In the genomic region with DNA sequence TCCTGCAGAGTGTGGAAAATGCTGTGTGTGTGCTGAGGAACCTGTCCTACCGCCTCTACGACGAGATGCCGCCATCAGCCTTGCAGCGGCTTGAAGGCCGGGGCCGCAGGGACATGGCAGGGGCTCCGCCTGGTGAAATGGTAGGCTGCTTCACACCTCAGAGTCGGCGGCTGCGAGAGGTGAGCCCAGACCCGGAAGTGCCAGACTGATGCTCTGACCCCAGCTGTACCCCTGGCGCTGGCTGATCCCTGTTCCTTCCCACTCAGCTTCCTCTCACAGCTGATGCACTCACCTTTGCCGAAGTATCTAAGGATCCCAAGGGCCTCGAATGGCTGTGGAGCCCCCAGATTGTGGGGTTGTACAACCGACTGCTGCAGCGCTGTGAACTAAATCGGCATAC, we compare ENCODE assay signal across 10 mouse cellular contexts. TPM values are rescaled to one million over a fixed set of nuclear protein-coding genes. Genes with fewer than 3 reads are reported as not detected.
DNase-seq lines count a peak whose midpoint lies in the region; ATAC-seq lines count a peak whose summit lies in the region.
"Had no signal": no experiment of that assay in that cellular context is flagged by ENCODE, and none has a peak within 500 bp of the region (broad histone marks: within the 10 kb centered on the region; RNA-seq: fewer than 3 reads in every experiment).

No protein-coding gene starts in this region.

- H3K4me3 ChIP-seq in midbrain, embryonic 12.5 days: peak overlapping the region; percentile 17
- no peak overlapping the region for H3K4me3 ChIP-seq in midbrain, embryonic 16.5 days (ENCODE audit: low read depth, low read length)
- H3K4me3 ChIP-seq in limb, embryonic 13.5 days: no peak overlapping the region

- H3K27ac ChIP-seq in midbrain, embryonic 12.5 days (replicated peaks): no peak overlapping the region
- no peak overlapping the region for H3K27ac ChIP-seq in midbrain, embryonic 16.5 days (ENCODE audit: low read length)
- no peak overlapping the region for H3K27ac ChIP-seq in limb, embryonic 13.5 days

- no peak for ATAC-seq in midbrain, embryonic 12.5 days (ENCODE audit: low FRiP score, low read depth)
- ATAC-seq in midbrain, embryonic 16.5 days: no peak
- ATAC-seq in limb, embryonic 13.5 days (ENCODE audit: low FRiP score, low read depth): no peak

- DNase-seq in heart, adult 11 months: peak; percentile 90
- no peak for DNase-seq in heart, postnatal 4 days
- peak; percentile 43 for DNase-seq in thymus, postnatal 0 days (ENCODE audit: low spot score)
- DNase-seq in left cerebral cortex, postnatal 25 days (ENCODE audit: low spot score in 2 of 2): no peak
- DNase-seq in left cerebral cortex, postnatal 10 days (ENCODE audit: extremely low spot score in 1 of 2, low spot score in 2 of 2): no peak

- peaks cover 58% of the 10 kb centered on the region for H3K27me3 ChIP-seq in midbrain, embryonic 12.5 days
- H3K27me3 ChIP-seq in midbrain, embryonic 16.5 days (ENCODE audit: control insufficient read depth, insufficient read depth, low read depth, low read length): peaks cover 28% of the 10 kb centered on the region
- peaks cover 68% of the 10 kb centered on the region for H3K27me3 ChIP-seq in limb, embryonic 13.5 days

- H3K4me2 ChIP-seq in midbrain, embryonic 12.5 days (replicated peaks): peak overlapping the region; percentile 37
- no peak overlapping the region for H3K4me2 ChIP-seq in midbrain, embryonic 16.5 days (ENCODE audit: low read length)
- H3K4me2 ChIP-seq in limb, embryonic 13.5 days (replicated peaks): 0 out of 2 replicates have a peak overlapping the region, but pooled peaks have one; percentile 30

- no peaks in the 10 kb centered on the region for H3K36me3 ChIP-seq in midbrain, embryonic 12.5 days
- no peaks in the 10 kb centered on the region for H3K36me3 ChIP-seq in midbrain, embryonic 16.5 days (ENCODE audit: control insufficient read depth, insufficient read depth, low read length)
- no peaks in the 10 kb centered on the region for H3K36me3 ChIP-seq in limb, embryonic 13.5 days

- no peak overlapping the region for H3K9ac ChIP-seq in midbrain, embryonic 12.5 days (replicated peaks)
- H3K9ac ChIP-seq in midbrain, embryonic 16.5 days (ENCODE audit: low read depth, low read length): no peak overlapping the region
- no peak overlapping the region for H3K9ac ChIP-seq in limb, embryonic 13.5 days

- H3K4me1 ChIP-seq in midbrain, embryonic 12.5 days: peaks cover 5% of the 10 kb centered on the region; the same call in 1 of the 2 replicates
- H3K4me1 ChIP-seq in midbrain, embryonic 16.5 days (ENCODE audit: control insufficient read depth, insufficient read depth, low read length): no peaks in the 10 kb centered on the region
- peaks cover 20% of the 10 kb centered on the region for H3K4me1 ChIP-seq in limb, embryonic 13.5 days

- no peaks in the 10 kb centered on the region for H3K9me3 ChIP-seq in midbrain, embryonic 12.5 days
- H3K9me3 ChIP-seq in midbrain, embryonic 16.5 days (replicated peaks; ENCODE audit: control insufficient read depth, low read length, poor library complexity, severe bottlenecking): no peaks in the 10 kb centered on the region
- H3K9me3 ChIP-seq in limb, embryonic 13.5 days: no peaks in the 10 kb centered on the region

- WGBS in midbrain, embryonic 12.5 days: 18% methylated on average over 18 of the region's 18 CpGs
- WGBS in midbrain, embryonic 16.5 days: 32% methylated on average over 18 of the region's 18 CpGs
- 8% methylated on average over 18 of the region's 18 CpGs for WGBS in limb, embryonic 13.5 days

- intact Hi-C loops in left cerebral cortex, postnatal 25 days (cut with DNase I): no loop called here
- intact Hi-C loops in left cerebral cortex, postnatal 10 days (cut with DNase I): no loop called here

RNA-seq across cellular contexts. Expression of a gene that starts 10.5 kb away (rescaled TPM):
- total RNA-seq in heart, postnatal 4 days (2021): under 1 TPM in 1 of 2 experiments, not detected in 1; 0.23 TPM
- 1.6 and 1.8 TPM in 2 replicates for polyA plus RNA-seq in midbrain, embryonic 12.5 days (2016; fragmentation: Nextera tagmentation; extraction: Ambion mirVana)
- 0.06 TPM in 1 of 2 replicates, not detected in the other for polyA plus RNA-seq in midbrain, embryonic 16.5 days (2015; fragmentation: Nextera tagmentation; extraction: Ambion mirVana)
- 23.9 and 25.5 TPM in 2 replicates for polyA plus RNA-seq in limb, embryonic 13.5 days (2015; fragmentation: Nextera tagmentation; extraction: Ambion mirVana)
- polyA plus RNA-seq in thymus, postnatal 0 days (2015; fragmentation: Nextera tagmentation; extraction: Ambion mirVana): 45.1 and 47.8 TPM in 2 replicates
- total RNA-seq in left cerebral cortex, postnatal 25 days (2021): under 1 TPM in 1 of 2 experiments, not detected in 1; 0.21 TPM
- not detected for total RNA-seq in left cerebral cortex, postnatal 10 days (2021)
- total RNA-seq: layer of hippocampus, adult 18-20 months had no signal

RNA-seq across cellular contexts. Expression of a gene that starts 11.9 kb away (rescaled TPM):
- total RNA-seq in heart, postnatal 4 days (2021): 1 to 10 TPM; 3.3 to 4.3 TPM
- polyA plus RNA-seq in midbrain, embryonic 12.5 days (2016; fragmentation: Nextera tagmentation; extraction: Ambion mirVana): 1.6 and 1.7 TPM in 2 replicates
- polyA plus RNA-seq in midbrain, embryonic 16.5 days (2015; fragmentation: Nextera tagmentation; extraction: Ambion mirVana): 1.7 and 2.0 TPM in 2 replicates
- polyA plus RNA-seq in limb, embryonic 13.5 days (2015; fragmentation: Nextera tagmentation; extraction: Ambion mirVana): 2.7 and 3.1 TPM in 2 replicates
- 45.9 and 51.9 TPM in 2 replicates for polyA plus RNA-seq in thymus, postnatal 0 days (2015; fragmentation: Nextera tagmentation; extraction: Ambion mirVana)
- total RNA-seq in left cerebral cortex, postnatal 25 days (2021): 1 to 10 TPM; 2.9 to 3.2 TPM
- 1 to 10 TPM; 2.3 to 2.8 TPM for total RNA-seq in left cerebral cortex, postnatal 10 days (2021)

RNA-seq across cellular contexts. Expression of a gene that starts 27.6 kb away (rescaled TPM):
- under 1 TPM; 0.26 to 0.54 TPM for total RNA-seq in heart, postnatal 4 days (2021)
- polyA plus RNA-seq in midbrain, embryonic 12.5 days (2016; fragmentation: Nextera tagmentation; extraction: Ambion mirVana): 41.9 and 45.3 TPM in 2 replicates
- 59.5 and 65.7 TPM in 2 replicates for polyA plus RNA-seq in midbrain, embryonic 16.5 days (2015; fragmentation: Nextera tagmentation; extraction: Ambion mirVana)
- polyA plus RNA-seq in limb, embryonic 13.5 days (2015; fragmentation: Nextera tagmentation; extraction: Ambion mirVana): 21.5 and 26.9 TPM in 2 replicates
- polyA plus RNA-seq in thymus, postnatal 0 days (2015; fragmentation: Nextera tagmentation; extraction: Ambion mirVana): 2.0 and 2.5 TPM in 2 replicates
- total RNA-seq in left cerebral cortex, postnatal 25 days (2021): 10 to 100 TPM; 79.6 to 84.3 TPM
- 100 to 1,000 TPM; 107 to 110 TPM for total RNA-seq in left cerebral cortex, postnatal 10 days (2021)

RNA-seq across cellular contexts. Expression of a gene that starts 29.1 kb away (rescaled TPM):
- under 1 TPM in 1 of 2 experiments, not detected in 1; 0.20 TPM for total RNA-seq in heart, postnatal 4 days (2021)
- polyA plus RNA-seq in midbrain, embryonic 12.5 days (2016; fragmentation: Nextera tagmentation; extraction: Ambion mirVana): not detected in 2 replicates
- 0.28 and 0.42 TPM in 2 replicates for polyA plus RNA-seq in midbrain, embryonic 16.5 days (2015; fragmentation: Nextera tagmentation; extraction: Ambion mirVana)
- polyA plus RNA-seq in limb, embryonic 13.5 days (2015; fragmentation: Nextera tagmentation; extraction: Ambion mirVana): 1.3 and 2.1 TPM in 2 replicates
- polyA plus RNA-seq in thymus, postnatal 0 days (2015; fragmentation: Nextera tagmentation; extraction: Ambion mirVana): 0.18 and 0.33 TPM in 2 replicates
- not detected for total RNA-seq in left cerebral cortex, postnatal 25 days (2021)
- total RNA-seq in left cerebral cortex, postnatal 10 days (2021): not detected
- total RNA-seq: layer of hippocampus, adult 18-20 months had no signal
- polyA plus RNA-seq: C2C12 had no signal

RNA-seq across cellular contexts. Expression of a gene that starts 33.7 kb away (rescaled TPM):
- total RNA-seq in heart, postnatal 4 days (2021): 10 to 100 TPM; 40.2 to 42.5 TPM
- polyA plus RNA-seq in midbrain, embryonic 12.5 days (2016; fragmentation: Nextera tagmentation; extraction: Ambion mirVana): 67.5 and 76.6 TPM in 2 replicates
- polyA plus RNA-seq in midbrain, embryonic 16.5 days (2015; fragmentation: Nextera tagmentation; extraction: Ambion mirVana): 81.6 and 82.6 TPM in 2 replicates
- polyA plus RNA-seq in limb, embryonic 13.5 days (2015; fragmentation: Nextera tagmentation; extraction: Ambion mirVana): 85.5 and 89.2 TPM in 2 replicates
- polyA plus RNA-seq in thymus, postnatal 0 days (2015; fragmentation: Nextera tagmentation; extraction: Ambion mirVana): 25.5 and 28.8 TPM in 2 replicates
- 10 to 100 TPM; 47.3 to 53.6 TPM for total RNA-seq in left cerebral cortex, postnatal 25 days (2021)
- 10 to 100 TPM; 48.4 to 54.0 TPM for total RNA-seq in left cerebral cortex, postnatal 10 days (2021)

Comparison
In these comparisons a context has a peak if more than half of its experiments do, and no peak if none do; other contexts are left out.
1. DNase-seq: peak in heart, adult 11 months (single experiment) and thymus, postnatal 0 days (single experiment); none in heart, postnatal 4 days (single experiment), left cerebral cortex, postnatal 25 days (0 of 2) and left cerebral cortex, postnatal 10 days (0 of 2).
2. RNA of a gene that starts 11.9 kb away (polyA plus RNA-seq): 45.9 to 51.9 TPM in thymus, postnatal 0 days; 2.7 to 3.1 TPM in limb, embryonic 13.5 days, 1.7 to 2.0 TPM in midbrain, embryonic 16.5 days and 1.6 to 1.7 TPM in midbrain, embryonic 12.5 days; every median in the first group is over 10 times any median in the second.